Mouse (Mus musculus) brain, embryonic 14.5 days (tissue): ENCODE results near the gene Trcg1. TPM values are rescaled to one million over a fixed set of nuclear protein-coding genes. Genes with fewer than 3 reads are reported as not detected.

ENCODE experiments used
- DNase-seq: peaks from one replicate; pipeline ENCODE4 v3.0.0-alpha.2; 2011; ENCODE audit warnings: low read depth
- CTCF ChIP-seq: fragments of 200-500 bp; IDR thresholded peaks from 2 replicates; pipeline ENCODE4 v1.5.1; 2012; ENCODE audit warnings: inconsistent platforms, mild to moderate bottlenecking, moderate library complexity, borderline replicate concordance; ENCODE audit not compliant: insufficient read depth, insufficient read length; ENCODE audit errors: extremely low read depth
- POLR2A ChIP-seq: fragments of 200-500 bp; IDR thresholded peaks from 2 replicates; pipeline ENCODE4 v1.6.1; 2012; ENCODE audit warnings: mild to moderate bottlenecking, inconsistent platforms, borderline replicate concordance; ENCODE audit not compliant: poor library complexity, insufficient read depth, insufficient read length, severe bottlenecking; ENCODE audit errors: extremely low read depth
- polyA plus RNA-seq: library from polyadenylated mRNA; depleted of rRNA; stranded (reverse); fragments of >200 nt; gene quantifications from 2 replicates; pipeline ENCODE4 v1.2.3, GENCODE M21; 2012; rRNA removed

Trcg1 gene
- polyA plus RNA-seq, 1 experiment, result not detected

DNA sequence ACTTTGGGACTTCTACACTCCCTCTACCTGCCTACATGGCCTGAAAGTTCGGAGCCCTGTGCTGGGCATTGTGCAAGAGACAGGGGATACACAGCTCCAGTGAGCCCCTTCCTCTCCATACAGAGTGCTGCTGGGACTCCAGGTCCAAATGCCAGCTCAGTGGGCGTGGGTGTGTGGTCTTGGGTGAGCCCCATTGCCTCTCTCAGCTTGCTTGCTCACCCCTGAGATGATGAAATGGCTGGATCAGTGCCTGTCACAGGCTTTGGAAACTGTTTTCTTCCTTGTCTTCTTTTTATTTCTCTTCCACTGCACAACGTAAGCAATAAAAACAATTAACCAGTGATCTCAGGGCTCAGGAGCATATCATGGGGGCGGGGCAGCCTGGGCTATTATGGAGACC is 47.0 kb downstream of the Trcg1 start:
- no peak for TF ChIP-seq CTCF
- no peak for TF ChIP-seq POLR2A
- no peak for DNase-seq

DNA sequence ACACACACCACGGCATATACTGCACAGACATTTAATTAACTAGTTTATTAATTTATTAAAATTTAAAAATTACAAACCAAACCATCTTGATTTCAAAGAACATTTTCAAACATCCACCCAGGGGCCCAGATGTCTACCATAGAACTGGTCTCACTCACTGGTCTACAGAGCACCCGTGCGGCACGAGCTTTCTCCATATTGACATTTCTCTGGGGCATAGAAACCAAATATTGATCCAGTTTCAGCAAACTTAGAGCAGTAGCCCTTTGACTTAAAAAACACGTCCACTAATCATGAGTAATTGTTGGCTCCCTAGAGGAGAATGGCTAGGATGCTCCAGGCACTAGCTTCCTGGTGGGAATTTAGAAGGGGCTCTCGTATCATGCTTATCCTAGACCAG is 50.8 kb downstream of the Trcg1 start:
- TF ChIP-seq POLR2A, result no peak
- TF ChIP-seq CTCF, result no peak

DNA sequence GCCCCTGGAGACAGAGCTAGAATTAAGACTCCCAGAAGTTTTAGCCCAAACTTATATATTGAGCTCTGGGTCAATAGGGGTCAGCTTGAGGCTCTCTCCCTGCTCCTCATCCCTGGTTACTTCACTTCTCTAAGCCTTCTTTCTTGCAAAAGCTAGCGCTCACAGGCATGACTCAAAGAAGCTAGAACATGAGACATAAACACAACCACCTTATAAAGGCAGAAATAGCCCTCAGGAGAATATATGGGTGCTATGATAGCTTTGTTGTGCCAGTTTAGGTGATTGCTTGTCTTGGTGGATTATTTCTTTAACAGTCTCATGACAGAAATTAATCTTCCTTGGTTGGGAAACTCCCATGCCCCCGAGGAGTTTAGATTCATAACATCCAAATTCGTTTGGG is 58.5 kb downstream of the Trcg1 start:
- no peak for DNase-seq
- TF ChIP-seq CTCF (no peak), POLR2A (no peak)

More for the DNA sequence above, 50.8 kb downstream of the Trcg1 start:
- DNase-seq, result no peak

DNA sequence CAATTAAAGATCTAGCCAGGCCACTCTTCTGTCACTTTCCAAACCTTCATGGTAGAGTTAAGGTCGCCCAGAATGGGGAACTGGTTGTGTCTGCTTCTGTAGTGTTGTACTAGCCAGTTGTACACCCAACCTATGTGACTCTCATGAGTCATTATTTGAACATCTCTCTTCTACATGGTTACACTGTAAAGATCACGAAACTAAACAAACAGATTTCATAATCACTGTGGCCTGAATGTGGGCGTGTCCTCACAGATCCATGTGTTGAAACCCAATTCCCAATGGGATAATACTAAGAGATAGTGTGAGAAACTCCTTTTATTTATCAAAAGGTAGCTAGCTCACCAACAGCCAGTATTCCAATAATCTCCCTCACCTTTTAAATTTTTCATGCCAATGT is 59.3 kb downstream of the Trcg1 start:
- TF ChIP-seq POLR2A, result no peak
- TF ChIP-seq CTCF, result no peak

DNA sequence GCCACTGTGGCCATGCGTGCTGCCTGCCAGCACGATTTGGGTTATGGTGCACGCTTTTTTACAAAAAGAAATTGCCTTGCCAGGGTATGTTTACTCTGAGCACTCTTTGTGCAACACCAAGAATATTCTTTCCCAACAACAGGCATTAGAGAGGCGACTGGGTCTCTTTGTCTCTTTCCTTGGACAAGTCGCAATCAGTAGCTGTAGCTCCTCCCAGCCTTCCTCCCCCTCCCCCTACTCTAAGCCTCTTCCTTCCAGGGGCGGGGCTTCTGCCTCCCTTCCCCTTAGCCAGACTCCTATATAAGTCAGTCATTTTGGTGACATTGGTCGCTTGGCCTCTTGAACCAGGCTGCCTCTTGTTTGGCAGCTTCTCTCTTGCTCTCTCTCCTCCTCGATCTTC is 59.9 kb downstream of the Trcg1 start:
- TF ChIP-seq CTCF (no peak), POLR2A (no peak)
- DNase-seq, result peak; percentile 31

More for the DNA sequence above, 59.3 kb downstream of the Trcg1 start:
- DNase-seq, result no peak

DNA sequence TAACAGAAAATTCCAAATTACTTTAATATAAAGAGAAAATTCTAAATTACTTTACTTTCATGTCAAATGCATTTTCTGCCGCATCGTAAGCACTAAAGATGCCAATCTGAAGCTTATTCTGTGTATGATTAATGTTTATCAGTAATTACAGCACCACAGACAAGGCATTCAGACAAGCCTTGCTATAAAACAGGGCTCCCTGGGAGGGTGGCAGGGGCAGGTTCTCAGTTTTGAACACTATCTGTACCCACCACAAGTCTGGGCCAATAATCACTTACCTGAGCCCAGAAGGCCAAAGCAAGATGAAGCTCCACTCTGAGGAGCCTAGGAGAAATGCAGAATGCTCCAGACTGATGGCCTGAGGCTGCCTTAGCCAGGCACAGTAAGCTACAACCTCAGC is 61.6 kb downstream of the Trcg1 start:
- no peak for TF ChIP-seq POLR2A
- no peak for TF ChIP-seq CTCF
- no peak for DNase-seq

Other genes with a start within 250 kb of the Trcg1 start
- 43.9 and 47.6 TPM in 2 replicates for gene Ptpn9, start 241.6 kb upstream of the Trcg1 start, polyA plus RNA-seq
- 79.3 and 101 TPM in 2 replicates for gene Sin3a, start 164.5 kb upstream of the Trcg1 start, polyA plus RNA-seq
- gene Man2c1, start 105.9 kb upstream of the Trcg1 start, polyA plus RNA-seq, result 204 and 254 TPM in 2 replicates
- gene Neil1, start 88.3 kb upstream of the Trcg1 start, polyA plus RNA-seq, result 12.7 and 16.0 TPM in 2 replicates
- 174 and 315 TPM in 2 replicates for gene Commd4, start 78.2 kb upstream of the Trcg1 start, polyA plus RNA-seq
- 2.0 and 3.5 TPM in 2 replicates for gene 1700017B05Rik, start 26.1 kb downstream of the Trcg1 start, polyA plus RNA-seq
- 17.9 and 21.1 TPM in 2 replicates for gene Ppcdc, start 203.6 kb downstream of the Trcg1 start, polyA plus RNA-seq
- 222 and 241 TPM in 2 replicates for gene Scamp5, start 231.5 kb downstream of the Trcg1 start, polyA plus RNA-seq